ENCODE assay signal across 1 mouse cellular context in genomic region chr11:87747716-87748115, GRCm38 (mm10).
A peak's percentile ranks its signal among the peaks of the same experiment; 100 is the strongest.
TF ChIP-seq lines count a peak whose summit lies in the region.

No protein-coding gene starts in this region.

TF ChIP-seq in myocyte, 11 proteins besides CTCF, POLR2A, EP300 and RAD21:
- TF ChIP-seq MYOG (IDR thresholded peaks at IDR 0.05; ENCODE audit: control insufficient read depth in 1 of 3, insufficient read depth in 1 of 3, insufficient read length in 2 of 3, low read depth in 2 of 3) (no peak), CEBPB (IDR thresholded peaks at IDR 0.05; ENCODE audit: insufficient read depth, poor library complexity, severe bottlenecking) (no peak), MYOD1 (IDR thresholded peaks at IDR 0.05; ENCODE audit: control insufficient read depth in 1 of 3, insufficient read length in 2 of 3, low read depth in 2 of 3) (peak in 2 of 3 experiments; percentile 7 to 22), MAX (IDR thresholded peaks at IDR 0.05; ENCODE audit: low read depth) (no peak), POLR2AphosphoS2 (IDR thresholded peaks at IDR 0.05; ENCODE audit: insufficient read length, low read depth) (no peak), TCF12 (IDR thresholded peaks at IDR 0.05; ENCODE audit: insufficient read depth, poor library complexity, severe bottlenecking) (no peak)
TF ChIP-seq in myocyte: peak in this region for 1.
